Mouse (Mus musculus): Measurements from ENCODE around the gene Slc2a10.

The Slc2a10 gene

DNA sequence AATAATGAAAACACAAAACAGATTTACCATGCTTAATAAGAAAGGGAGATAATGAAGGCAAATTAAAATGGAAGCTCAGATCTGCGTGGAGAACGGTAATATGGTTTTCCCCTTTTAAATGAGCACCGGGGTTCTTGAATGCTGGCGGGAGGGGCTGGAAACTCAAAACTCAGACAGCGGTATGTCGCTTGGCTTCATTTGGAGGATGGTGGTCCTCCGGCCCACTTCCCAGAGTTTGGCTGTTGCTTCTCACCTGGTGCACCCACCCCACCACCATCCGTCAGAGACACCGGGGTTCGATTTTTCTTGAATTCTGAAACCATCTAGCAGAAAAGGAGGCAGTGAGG is 40.1 kb downstream of the Slc2a10 start:
- POLR2A ChIA-PET, result no interaction called here
- CTCF ChIA-PET, result interaction anchor here in 1 of 4 experiments (1.3 kb wide), 1 partner anchor 14 kb away, joined by 3 read pairs; no protein-coding TSS in a partner anchor

DNA sequence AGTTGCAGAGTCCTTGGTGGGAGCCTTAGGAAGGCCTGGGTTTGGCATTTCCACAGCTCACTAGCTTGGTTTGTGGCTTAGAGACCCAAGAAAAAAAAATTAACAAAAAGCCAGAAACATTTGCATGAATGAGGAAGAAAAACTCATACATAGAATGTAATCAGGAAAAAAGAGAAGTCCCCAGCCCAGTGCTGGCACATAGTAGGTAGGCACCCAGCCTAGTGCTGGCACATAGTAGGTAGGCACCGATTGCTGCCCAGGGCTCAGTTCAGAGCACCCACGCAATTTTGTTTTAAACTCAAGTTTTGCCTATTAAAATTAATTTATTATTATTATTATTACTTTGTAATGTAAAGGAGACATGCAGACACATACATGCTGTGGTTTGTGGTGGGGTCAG is 42.1 kb downstream of the Slc2a10 start:
- CTCF ChIA-PET, result interaction anchor here in 1 of 4 experiments (1.0 kb wide), 1 partner anchor 206 kb away, joined by 3 read pairs; no protein-coding TSS in a partner anchor
- POLR2A ChIA-PET, result no interaction called here

- ChIA-PET POLR2A (interaction anchor here in 2 of 4 experiments (0.8 to 1.5 kb wide), 3 partner anchors 15 to 267 kb away, joined by 4 to 5 read pairs (median 4); no protein-coding TSS in a partner anchor), CTCF (no interaction called here)
Measured at GRCm38 (mm10) chr2:165546341-165546740, 42.8 kb downstream of the Slc2a10 start.

GRCm38 (mm10) chr2:165547410-165547809 is 43.8 kb downstream of the Slc2a10 start:
- POLR2A ChIA-PET, result interaction anchor here in 3 of 4 experiments (0.6 to 1.5 kb wide), 16 partner anchors 14 to 890 kb away, joined by 3 to 4 read pairs (median 3); no protein-coding TSS in a partner anchor
- CTCF ChIA-PET, result interaction anchor here (0.5 to 1.3 kb wide), 11 partner anchors 9 to 1130 kb away, joined by 3 to 6 read pairs (median 4); no protein-coding TSS in a partner anchor

DNA sequence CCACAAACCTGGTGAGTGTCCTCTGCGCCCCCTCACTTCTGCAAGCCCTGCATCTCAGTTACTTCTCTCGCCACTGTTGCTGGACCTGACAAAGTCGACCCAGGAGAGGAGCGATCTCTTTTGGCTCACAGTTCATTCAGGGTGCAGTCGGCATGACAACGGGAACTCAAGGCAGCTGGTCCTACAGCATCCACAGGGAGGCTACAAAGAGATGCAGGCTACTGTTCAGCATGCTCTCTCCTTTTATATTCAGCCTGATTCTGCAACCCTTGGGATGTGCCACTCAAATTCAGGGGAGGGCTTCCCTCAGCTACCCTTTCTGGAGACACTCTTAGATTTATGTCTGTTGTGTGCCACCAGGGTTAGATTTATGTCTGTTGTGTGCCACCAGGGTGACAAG is 45.0 kb downstream of the Slc2a10 start:
- ChIA-PET POLR2A (interaction anchor here in 1 of 4 experiments (1.0 to 1.3 kb wide), 2 partner anchors 54 to 55 kb away, joined by 3 to 4 read pairs; no protein-coding TSS in a partner anchor), CTCF (no interaction called here)

GRCm38 (mm10) chr2:165550410-165550809 is 46.8 kb downstream of the Slc2a10 start:
- CTCF ChIA-PET, result interaction anchor here in 3 of 4 experiments (0.5 to 0.8 kb wide), 3 partner anchors 14 to 166 kb away, joined by 3 to 4 read pairs (median 3); no protein-coding TSS in a partner anchor
- POLR2A ChIA-PET, result interaction anchor here in 1 of 4 experiments (0.7 kb wide), 1 partner anchor 419 kb away, joined by 4 read pairs; no protein-coding TSS in a partner anchor

- POLR2A ChIA-PET, result interaction anchor here in 1 of 4 experiments (0.5 kb wide), 1 partner anchor 47 kb away, joined by 3 read pairs; no protein-coding TSS in a partner anchor
- CTCF ChIA-PET, result interaction anchor here in 2 of 4 experiments (0.5 to 0.9 kb wide), 3 partner anchors 40 to 271 kb away, joined by 3 to 15 read pairs (median 6); no protein-coding TSS in a partner anchor
Measured at GRCm38 (mm10) chr2:165554066-165554465, 50.5 kb downstream of the Slc2a10 start.

DNA sequence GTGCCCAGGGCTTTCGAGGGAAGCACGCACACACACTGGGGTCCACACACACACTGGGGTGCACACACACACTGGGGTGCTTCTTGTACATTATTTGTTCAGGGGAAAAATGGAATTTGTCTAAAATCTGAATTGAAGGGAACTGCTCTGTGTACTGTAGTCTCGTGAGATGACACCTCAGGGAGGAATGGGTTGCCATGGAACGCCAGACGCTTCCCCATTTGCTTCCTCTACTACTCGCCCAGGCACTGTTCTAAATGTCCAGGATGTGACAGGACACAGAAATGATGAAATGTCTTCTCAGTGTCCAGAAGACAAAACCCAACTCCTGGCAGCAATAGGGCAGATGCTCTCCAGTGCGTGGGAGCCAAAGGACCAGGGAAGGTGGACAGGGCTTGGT is 53.7 kb downstream of the Slc2a10 start:
- CTCF ChIA-PET, result no interaction called here
- POLR2A ChIA-PET, result interaction anchor here in 2 of 4 experiments (0.6 to 0.7 kb wide), 3 partner anchors 166 to 894 kb away, joined by 3 to 10 read pairs (median 3); no protein-coding TSS in a partner anchor

DNA sequence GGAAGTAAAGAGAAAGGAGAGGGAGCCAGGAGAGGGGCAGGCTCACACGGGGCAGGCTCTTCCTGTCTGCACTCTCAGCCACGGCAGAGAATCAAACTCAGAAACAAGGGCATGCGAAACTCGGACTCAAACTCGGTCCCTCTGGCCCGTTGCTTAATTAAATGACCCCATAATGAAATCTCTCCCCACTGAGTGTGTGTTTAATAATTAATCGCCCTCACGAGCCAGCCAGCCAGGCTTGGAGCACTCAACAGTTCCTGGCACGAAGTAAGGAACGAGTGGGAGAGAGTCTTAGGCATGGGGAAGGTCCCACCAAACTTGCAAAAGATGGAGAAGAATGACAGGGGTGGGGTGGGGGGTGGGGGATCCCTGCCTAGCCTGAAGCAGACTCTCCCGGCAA is 55.3 kb downstream of the Slc2a10 start:
- CTCF ChIA-PET, result no interaction called here
- POLR2A ChIA-PET, result interaction anchor here in 1 of 4 experiments (0.5 kb wide), 1 partner anchor 433 kb away, joined by 3 read pairs; no protein-coding TSS in a partner anchor

GRCm38 (mm10) chr2:165559506-165560235 is 56.1 kb downstream of the Slc2a10 start:
- POLR2A ChIA-PET, result no interaction called here
- CTCF ChIA-PET, result interaction anchor here in 2 of 4 experiments (0.5 to 1.2 kb wide), 2 partner anchors 191 to 327 kb away, joined by 3 to 4 read pairs; no protein-coding TSS in a partner anchor

DNA sequence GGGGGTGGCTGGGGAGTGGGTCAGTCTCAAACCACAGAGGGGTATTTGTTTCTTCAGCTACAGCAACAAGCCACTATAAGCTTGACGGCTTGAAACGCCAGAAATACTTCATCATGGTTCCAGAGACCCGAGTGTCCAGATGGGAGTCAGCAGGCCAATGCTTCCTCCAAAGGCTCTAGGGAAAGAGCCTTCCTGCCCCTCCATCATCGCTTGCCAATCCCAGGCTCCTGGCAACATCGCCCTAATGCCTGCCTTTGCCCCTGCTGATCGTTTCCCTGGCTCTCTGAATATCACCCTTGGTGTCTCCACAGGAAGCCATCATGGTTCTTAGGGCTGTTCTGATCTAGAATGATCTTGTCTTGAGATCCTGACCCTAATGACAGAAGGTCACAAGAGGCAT is 58.3 kb downstream of the Slc2a10 start:
- CTCF ChIA-PET, result interaction anchor here in 1 of 4 experiments (0.6 kb wide), 1 partner anchor 70 kb away, joined by 3 read pairs; no protein-coding TSS in a partner anchor

DNA sequence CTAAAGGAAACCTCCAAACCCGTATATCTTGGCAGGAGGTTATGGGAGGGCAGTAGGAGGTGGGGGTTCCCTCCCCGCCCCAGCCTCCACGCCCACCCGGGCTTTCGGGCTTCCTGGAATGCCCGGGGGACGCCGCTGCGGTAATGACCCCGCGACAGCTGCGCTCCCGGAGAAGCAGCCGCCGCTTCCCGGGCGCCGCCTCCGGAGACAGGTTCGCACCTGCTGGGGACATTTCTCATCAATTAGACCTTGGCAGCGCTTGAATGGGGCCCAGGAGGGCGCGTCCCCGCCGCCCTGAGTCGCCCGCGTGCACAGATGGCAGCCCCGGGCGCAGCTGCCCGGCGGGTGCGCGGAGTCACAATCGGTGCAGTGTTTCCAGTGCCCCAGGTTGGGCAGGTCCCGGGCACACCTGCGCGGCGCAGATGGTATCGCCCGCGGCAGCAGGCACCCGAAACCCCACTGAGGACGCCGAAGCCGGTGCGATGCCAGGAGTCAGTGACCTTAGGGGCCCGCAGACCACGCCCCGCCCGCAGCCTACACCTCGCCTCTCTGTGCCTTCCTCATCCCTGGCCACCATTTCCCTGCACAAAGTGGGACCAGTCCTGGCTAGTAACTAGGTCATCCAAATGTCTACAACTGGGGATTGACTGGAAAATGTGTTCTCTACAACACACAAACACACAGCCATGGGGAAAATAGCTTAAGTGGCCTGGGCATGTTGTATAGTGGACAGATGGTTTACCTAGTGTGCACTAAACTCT is 59.9 kb downstream of the Slc2a10 start:
- CTCF ChIA-PET, result no interaction called here

More for the DNA sequence above, 58.3 kb downstream of the Slc2a10 start:
- POLR2A ChIA-PET, result interaction anchor here in 1 of 4 experiments (1.4 kb wide), 2 partner anchors 15 to 71 kb away, joined by 4 read pairs; no protein-coding TSS in a partner anchor

GRCm38 (mm10) chr2:165564101-165564500 is 60.5 kb downstream of the Slc2a10 start:
- ChIA-PET POLR2A (interaction anchor here in 3 of 4 experiments (0.6 to 1.7 kb wide), 4 partner anchors 41 to 467 kb away, joined by 3 read pairs; no protein-coding TSS in a partner anchor), CTCF (interaction anchor here in 2 of 4 experiments (0.6 to 1.5 kb wide), 4 partner anchors 14 to 153 kb away, joined by 3 to 5 read pairs (median 4); no protein-coding TSS in a partner anchor)

More for the DNA sequence above, 59.9 kb downstream of the Slc2a10 start:
- POLR2A ChIA-PET, result interaction anchor here in 3 of 4 experiments (0.6 to 1.7 kb wide), 4 partner anchors 40 to 926 kb away, joined by 3 read pairs; no protein-coding TSS in a partner anchor

GRCm38 (mm10) chr2:165564620-165565019 is 61.0 kb downstream of the Slc2a10 start:
- ChIA-PET CTCF (interaction anchor here in 2 of 4 experiments (0.6 to 1.5 kb wide), 4 partner anchors 14 to 152 kb away, joined by 3 to 5 read pairs (median 4); no protein-coding TSS in a partner anchor), POLR2A (interaction anchor here in 2 of 4 experiments (0.7 to 1.6 kb wide), 3 partner anchors 41 to 245 kb away, joined by 3 read pairs; no protein-coding TSS in a partner anchor)

DNA sequence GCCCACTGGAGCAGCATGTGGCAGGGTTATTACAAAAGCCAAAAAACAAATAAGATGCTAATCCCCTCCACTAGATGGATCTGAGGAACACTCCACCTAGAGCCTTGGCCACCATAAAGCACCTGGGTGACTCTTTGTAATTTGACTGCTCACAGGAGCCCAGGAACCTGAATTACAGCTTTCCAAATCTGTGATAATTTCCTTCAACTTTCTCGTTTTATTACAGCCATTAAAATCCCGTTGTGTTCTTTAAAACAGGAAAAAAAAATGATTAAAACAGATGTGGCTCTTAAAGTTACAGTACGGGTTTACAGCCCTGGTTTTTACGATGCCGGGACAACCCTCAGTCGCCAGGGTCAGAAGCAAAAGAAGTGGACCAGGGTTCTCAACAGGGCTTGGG is 63.3 kb downstream of the Slc2a10 start:
- POLR2A ChIA-PET, result interaction anchor here in 1 of 4 experiments (0.6 kb wide), 1 partner anchor 201 kb away, joined by 3 read pairs; no protein-coding TSS in a partner anchor

DNA sequence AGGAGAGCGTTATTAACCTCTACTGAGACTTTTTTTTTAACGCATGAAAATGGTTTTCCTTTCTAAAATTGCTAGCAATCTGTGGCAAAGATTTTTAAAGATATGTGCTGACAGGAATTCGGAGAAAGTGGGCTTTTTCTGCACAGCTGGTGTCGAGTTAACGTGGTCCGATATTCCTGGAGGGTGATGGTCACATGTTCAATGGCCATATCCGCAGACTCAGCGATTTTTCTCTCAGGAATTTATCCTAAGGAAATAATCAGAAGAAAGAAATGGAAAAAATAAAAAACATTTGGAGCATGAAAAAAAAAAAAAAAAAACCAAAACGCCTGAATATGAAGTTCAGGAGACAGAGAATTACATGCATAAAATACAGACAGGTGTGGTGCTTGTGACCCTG is 64.2 kb downstream of the Slc2a10 start:
- POLR2A ChIA-PET, result no interaction called here
- CTCF ChIA-PET, result no interaction called here

More for the DNA sequence above, 63.3 kb downstream of the Slc2a10 start:
- CTCF ChIA-PET, result no interaction called here

GRCm38 (mm10) chr2:165568911-165569310 is 65.3 kb downstream of the Slc2a10 start:
- ChIA-PET POLR2A (interaction anchor here in 1 of 4 experiments (0.6 kb wide), 1 partner anchor 25 kb away, joined by 4 read pairs; no protein-coding TSS in a partner anchor), CTCF (no interaction called here)
